Mouse (Mus musculus): ENCODE data around the gene Ccnt1. TPM values are rescaled to one million over a fixed set of nuclear protein-coding genes. Genes with fewer than 3 reads are reported as not detected.
A peak's percentile ranks its signal among the peaks of the same experiment; 100 is the strongest.

Gene Ccnt1
- 3.6 and 5.2 TPM in 2 replicates for polyA plus RNA-seq (2012; rRNA removed)

GRCm38 (mm10) chr15:98570873-98571538 lies at the start of gene Ccnt1, which contains the start of gene 4930415O20Rik:
Ccnt1 (minus strand) TSS chr15:98570923.
4930415O20Rik (plus strand) TSS chr15:98571004.
- H3K4me3 ChIP-seq (ENCODE audit: low read depth, low read length) = no peak within 1 kb of the TSS
- WGBS = 72% methylated on average over 10 of the region's 10 CpGs
- H3K27me3 ChIP-seq (ENCODE audit: control insufficient read depth, insufficient read depth, low read length) = no peaks in the 10 kb centered on the region
- H3K4me1 ChIP-seq (ENCODE audit: control insufficient read depth, insufficient read depth, insufficient read length, low read length) = peaks cover 9% of the 10 kb centered on the region
- no peak within 1 kb of the TSS for H3K27ac ChIP-seq (ENCODE audit: insufficient read depth, low read depth, low read length)
- no peak for TF ChIP-seq CTCF (IDR thresholded peaks at IDR 0.05; ENCODE audit: extremely low read depth, insufficient read length, insufficient replicate concordance, low read depth, low read length)
- TF ChIP-seq POLR2A (IDR thresholded peaks at IDR 0.05; ENCODE audit: low read depth, low read length) = no peak
- no peaks in the 10 kb centered on the region for H3K36me3 ChIP-seq (ENCODE audit: control insufficient read depth, insufficient read depth, low read length)

GRCm38 (mm10) chr15:98617176-98617537 lies 46.4 kb upstream of the Ccnt1 start:
- TF ChIP-seq POLR2A (IDR thresholded peaks at IDR 0.05; ENCODE audit: low read depth, low read length) = peak; percentile 28; the same call in 1 of the 2 replicates
- TF ChIP-seq CTCF (IDR thresholded peaks at IDR 0.05; ENCODE audit: extremely low read depth, insufficient read length, insufficient replicate concordance, low read depth, low read length) = peak; percentile 98; the same call in 1 of the 2 replicates
- Histone ChIP-seq H3K36me3 (ENCODE audit: control insufficient read depth, insufficient read depth, low read length) (no peaks in the 10 kb centered on the region), H3K4me3 (ENCODE audit: low read depth, low read length) (peak overlapping the region; percentile 48), H3K27ac (ENCODE audit: insufficient read depth, low read depth, low read length) (peak overlapping the region; percentile 64), H3K27me3 (ENCODE audit: control insufficient read depth, insufficient read depth, low read length) (no peaks in the 10 kb centered on the region), H3K4me1 (ENCODE audit: control insufficient read depth, insufficient read depth, insufficient read length, low read length) (peaks cover 9% of the 10 kb centered on the region)
- WGBS = 2% methylated on average over 12 of the region's 12 CpGs

GRCm38 (mm10) chr15:98616362-98617175 lies 45.8 kb upstream of the Ccnt1 start:
- 19% methylated on average over 20 of the region's 20 CpGs for WGBS

GRCm38 (mm10) chr15:98615751-98616150 lies 45.0 kb upstream of the Ccnt1 start:
- Histone ChIP-seq H3K36me3 (ENCODE audit: control insufficient read depth, insufficient read depth, low read length) (no peaks in the 10 kb centered on the region), H3K27me3 (ENCODE audit: control insufficient read depth, insufficient read depth, low read length) (no peaks in the 10 kb centered on the region), H3K4me3 (ENCODE audit: low read depth, low read length) (peak overlapping the region; percentile 25), H3K4me1 (ENCODE audit: control insufficient read depth, insufficient read depth, insufficient read length, low read length) (peaks cover 9% of the 10 kb centered on the region), H3K27ac (ENCODE audit: insufficient read depth, low read depth, low read length) (peak overlapping the region; percentile 89)
- TF ChIP-seq POLR2A (IDR thresholded peaks at IDR 0.05; ENCODE audit: low read depth, low read length) (no peak), CTCF (IDR thresholded peaks at IDR 0.05; ENCODE audit: extremely low read depth, insufficient read length, insufficient replicate concordance, low read depth, low read length) (no peak)
- WGBS = 33% methylated on average over 6 of the region's 6 CpGs

More at GRCm38 (mm10) chr15:98616362-98617175, 45.8 kb upstream of the Ccnt1 start:
- no peaks in the 10 kb centered on the region for H3K36me3 ChIP-seq (ENCODE audit: control insufficient read depth, insufficient read depth, low read length)
- H3K4me1 ChIP-seq (ENCODE audit: control insufficient read depth, insufficient read depth, insufficient read length, low read length) = peaks cover 9% of the 10 kb centered on the region
- TF ChIP-seq CTCF (IDR thresholded peaks at IDR 0.05; ENCODE audit: extremely low read depth, insufficient read length, insufficient replicate concordance, low read depth, low read length) (no peak), POLR2A (IDR thresholded peaks at IDR 0.05; ENCODE audit: low read depth, low read length) (no peak)
- peak overlapping the region; percentile 48 for H3K4me3 ChIP-seq (ENCODE audit: low read depth, low read length)
- peak overlapping the region; percentile 89 for H3K27ac ChIP-seq (ENCODE audit: insufficient read depth, low read depth, low read length)
- no peaks in the 10 kb centered on the region for H3K27me3 ChIP-seq (ENCODE audit: control insufficient read depth, insufficient read depth, low read length)

GRCm38 (mm10) chr15:98614971-98615370 lies 44.2 kb upstream of the Ccnt1 start:
- Histone ChIP-seq H3K36me3 (ENCODE audit: control insufficient read depth, insufficient read depth, low read length) (no peaks in the 10 kb centered on the region), H3K27ac (ENCODE audit: insufficient read depth, low read depth, low read length) (peak overlapping the region; percentile 89), H3K4me3 (ENCODE audit: low read depth, low read length) (peak overlapping the region; percentile 18; the same call in 1 of the 2 replicates), H3K4me1 (ENCODE audit: control insufficient read depth, insufficient read depth, insufficient read length, low read length) (peaks cover 9% of the 10 kb centered on the region), H3K27me3 (ENCODE audit: control insufficient read depth, insufficient read depth, low read length) (no peaks in the 10 kb centered on the region)
- TF ChIP-seq POLR2A (IDR thresholded peaks at IDR 0.05; ENCODE audit: low read depth, low read length) = peak; percentile 34; the same call in 1 of the 2 replicates
- no peak for TF ChIP-seq CTCF (IDR thresholded peaks at IDR 0.05; ENCODE audit: extremely low read depth, insufficient read length, insufficient replicate concordance, low read depth, low read length)
- 22% methylated on average over 6 of the region's 6 CpGs for WGBS

GRCm38 (mm10) chr15:98614551-98614950 lies 43.8 kb upstream of the Ccnt1 start:
- peaks cover 9% of the 10 kb centered on the region for H3K4me1 ChIP-seq (ENCODE audit: control insufficient read depth, insufficient read depth, insufficient read length, low read length)
- TF ChIP-seq POLR2A (IDR thresholded peaks at IDR 0.05; ENCODE audit: low read depth, low read length) (no peak), CTCF (IDR thresholded peaks at IDR 0.05; ENCODE audit: extremely low read depth, insufficient read length, insufficient replicate concordance, low read depth, low read length) (no peak)
- peak overlapping the region; percentile 89 for H3K27ac ChIP-seq (ENCODE audit: insufficient read depth, low read depth, low read length)
- H3K36me3 ChIP-seq (ENCODE audit: control insufficient read depth, insufficient read depth, low read length) = no peaks in the 10 kb centered on the region
- WGBS = 17% methylated on average over 9 of the region's 9 CpGs
- no peaks in the 10 kb centered on the region for H3K27me3 ChIP-seq (ENCODE audit: control insufficient read depth, insufficient read depth, low read length)
- H3K4me3 ChIP-seq (ENCODE audit: low read depth, low read length) = no peak overlapping the region

GRCm38 (mm10) chr15:98612229-98612628 lies 41.5 kb upstream of the Ccnt1 start:
- H3K36me3 ChIP-seq (ENCODE audit: control insufficient read depth, insufficient read depth, low read length) = no peaks in the 10 kb centered on the region
- H3K4me1 ChIP-seq (ENCODE audit: control insufficient read depth, insufficient read depth, insufficient read length, low read length) = peaks cover 9% of the 10 kb centered on the region
- WGBS = 96% methylated on average over 3 of the region's 3 CpGs
- H3K27me3 ChIP-seq (ENCODE audit: control insufficient read depth, insufficient read depth, low read length) = no peaks in the 10 kb centered on the region
- no peak for TF ChIP-seq CTCF (IDR thresholded peaks at IDR 0.05; ENCODE audit: extremely low read depth, insufficient read length, insufficient replicate concordance, low read depth, low read length)
- no peak for TF ChIP-seq POLR2A (IDR thresholded peaks at IDR 0.05; ENCODE audit: low read depth, low read length)
- H3K27ac ChIP-seq (ENCODE audit: insufficient read depth, low read depth, low read length) = no peak overlapping the region
- no peak overlapping the region for H3K4me3 ChIP-seq (ENCODE audit: low read depth, low read length)

Data from small intestine, adult 2 months (tissue).